Mouse (Mus musculus): ENCODE results near the gene Lrp5.

- no peak for TF ChIP-seq CTCF (IDR thresholded peaks at IDR 0.05; ENCODE audit: borderline replicate concordance, control insufficient read depth, extremely low read depth, insufficient read depth, low read length, poor library complexity)
- TF ChIP-seq POLR2A (IDR thresholded peaks at IDR 0.05; ENCODE audit: control insufficient read depth, extremely low read depth, insufficient read depth, low read length, poor library complexity): no peak
Measured at GRCm38 (mm10) chr19:3657947-3658346, 28.4 kb downstream of the Lrp5 start.
